Mouse (Mus musculus) mouse trophoblast stem cell (cell line): ENCODE data around the gene Dmd.

Experiments used
- in situ Hi-C, 2 experiments: fragments of 300-500 bp; cut with MseI, MboI; formaldehyde crosslinking; loops; 2 replicates in 1 of 2; 3 replicates in 1 of 2; pipeline ENCODE4 v1.15.1; 2025

Dmd gene

DNA sequence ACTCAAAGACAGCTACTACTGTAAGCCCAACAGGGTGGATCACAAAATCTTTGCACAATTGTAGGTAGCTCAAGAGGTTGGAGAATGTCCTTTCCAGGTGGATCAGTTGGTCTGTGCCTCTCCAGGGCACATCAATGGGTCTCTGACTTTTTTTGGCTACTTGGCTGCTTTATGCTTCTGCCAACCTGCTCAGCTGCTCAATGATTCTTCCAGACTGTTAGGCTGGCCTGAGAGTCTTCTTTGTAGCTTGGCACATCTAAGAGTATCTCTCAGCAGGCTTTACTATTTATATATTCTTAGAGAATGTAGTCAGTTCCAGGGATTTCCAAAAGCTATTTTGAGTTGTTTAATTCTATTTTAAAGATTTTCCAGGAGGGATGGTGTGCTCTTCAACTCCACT, 1416.3 kb downstream of the Dmd start:
- in situ Hi-C loops, result no loop called here

DNA sequence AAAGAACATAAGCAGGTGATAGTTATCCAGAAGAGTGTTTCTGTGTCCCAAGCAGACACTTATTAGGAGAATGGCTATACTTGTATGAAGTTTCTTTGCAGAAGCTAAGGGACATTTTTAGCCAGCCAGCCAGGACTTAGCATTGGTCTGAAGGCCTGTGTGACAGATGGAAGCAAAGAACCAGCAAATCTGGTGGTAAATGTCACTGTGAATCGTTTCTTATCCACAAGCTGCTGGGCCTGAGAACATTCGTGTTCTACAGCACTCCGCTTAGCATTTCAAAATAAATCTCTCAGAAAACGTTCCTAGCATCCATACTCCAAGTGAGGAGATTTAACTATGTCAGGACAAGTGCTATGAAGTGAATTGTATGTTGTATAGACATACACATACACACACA, 1486.9 kb downstream of the Dmd start:
- in situ Hi-C loops, result no loop called here

DNA sequence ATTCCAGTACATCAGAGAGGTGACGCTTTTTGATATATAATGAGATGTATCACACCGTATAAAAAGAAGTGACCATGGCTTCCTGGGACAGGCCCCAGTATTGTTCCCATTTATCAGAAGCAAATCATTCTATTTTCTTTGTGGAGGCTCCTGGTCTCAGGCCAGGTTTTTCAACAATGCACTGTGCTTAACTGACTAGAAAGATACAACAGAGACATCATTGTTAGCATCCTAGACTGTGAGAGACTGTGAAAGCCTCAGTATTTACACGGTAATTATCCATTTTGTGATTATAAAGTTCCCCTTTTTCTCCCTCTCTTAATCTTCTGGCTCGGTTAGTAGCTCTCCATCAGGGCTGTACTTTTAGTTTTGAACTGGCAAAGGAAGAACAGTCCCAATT, 1487.9 kb downstream of the Dmd start:
- in situ Hi-C loops, result no loop called here

DNA sequence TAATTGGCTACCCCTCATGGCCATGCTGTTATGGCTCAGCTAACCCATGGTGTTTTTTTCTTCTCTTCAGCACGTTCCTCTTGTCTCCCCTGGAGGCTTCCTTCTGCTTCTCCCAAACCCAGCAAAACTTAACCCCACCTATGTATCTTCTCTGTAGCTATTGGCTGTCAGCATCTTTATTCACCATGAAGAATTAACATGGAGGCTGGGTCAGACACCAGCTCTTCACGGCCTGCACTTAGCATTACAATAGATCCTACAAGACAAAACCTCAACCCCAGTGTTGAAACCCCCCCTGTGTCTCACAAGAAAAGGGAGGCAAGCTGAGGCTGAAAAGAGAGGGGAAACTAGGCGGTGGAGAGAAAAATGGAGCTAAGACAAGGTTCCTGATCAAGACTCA, 1494.3 kb downstream of the Dmd start:
- in situ Hi-C loops, result no loop called here

DNA sequence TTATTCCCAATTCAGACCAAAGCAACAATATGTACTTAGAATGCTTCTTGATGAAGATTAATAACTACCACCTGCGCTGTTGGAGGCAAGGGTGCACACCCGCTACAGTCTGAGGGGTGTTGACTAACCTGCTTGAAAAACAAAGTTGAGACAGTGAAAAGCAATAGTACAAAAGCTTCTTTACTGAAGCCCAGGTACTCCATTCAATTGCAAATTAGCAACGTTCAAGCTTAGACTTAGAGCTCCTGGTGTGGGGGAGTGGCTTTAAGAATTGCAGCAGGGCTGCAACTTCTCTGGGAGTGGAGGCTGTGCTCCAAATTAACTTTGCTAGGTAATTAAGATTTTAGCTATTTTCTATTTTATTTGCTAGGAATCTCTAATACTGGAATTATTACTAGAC, 1495.3 kb downstream of the Dmd start:
- in situ Hi-C loops, result no loop called here

DNA sequence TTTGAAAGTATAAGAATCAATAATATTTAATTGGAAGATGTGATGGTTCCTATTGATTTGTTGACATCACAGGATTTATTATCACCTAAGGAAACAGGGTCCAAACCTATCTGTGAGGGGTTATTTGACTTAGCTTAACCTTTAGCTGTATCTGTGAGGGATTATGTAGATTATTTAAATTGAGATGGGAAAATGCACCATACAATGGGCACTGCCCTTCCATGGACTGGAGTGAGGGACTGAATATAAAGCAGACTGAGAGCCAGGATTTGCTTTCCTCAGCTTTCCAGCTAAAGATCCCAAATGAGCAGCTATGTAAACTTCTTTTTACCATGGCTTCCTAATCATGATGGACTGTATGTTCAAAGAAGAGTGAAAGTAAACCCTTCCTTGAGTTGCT, 1496.0 kb downstream of the Dmd start:
- in situ Hi-C loops, result no loop called here

DNA sequence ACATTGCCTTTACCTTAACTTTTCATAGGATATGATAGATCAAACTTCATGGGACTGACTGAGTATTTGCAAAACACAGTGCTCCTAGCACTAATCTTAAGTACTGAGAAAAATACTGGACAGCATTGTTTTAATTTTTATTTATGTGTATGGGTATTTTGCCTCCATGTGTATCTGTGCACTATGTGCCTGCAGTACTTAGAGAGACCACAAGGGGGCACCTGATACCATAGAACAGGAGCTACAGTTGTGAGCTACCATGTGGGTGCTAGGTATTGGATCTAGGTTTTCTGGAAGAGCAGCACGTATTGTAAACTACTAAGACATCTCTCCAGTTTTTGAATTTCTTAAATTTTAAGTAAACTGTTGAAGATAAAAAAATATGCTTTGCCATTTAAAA, 1505.8 kb downstream of the Dmd start:
- in situ Hi-C loops, result no loop called here

DNA sequence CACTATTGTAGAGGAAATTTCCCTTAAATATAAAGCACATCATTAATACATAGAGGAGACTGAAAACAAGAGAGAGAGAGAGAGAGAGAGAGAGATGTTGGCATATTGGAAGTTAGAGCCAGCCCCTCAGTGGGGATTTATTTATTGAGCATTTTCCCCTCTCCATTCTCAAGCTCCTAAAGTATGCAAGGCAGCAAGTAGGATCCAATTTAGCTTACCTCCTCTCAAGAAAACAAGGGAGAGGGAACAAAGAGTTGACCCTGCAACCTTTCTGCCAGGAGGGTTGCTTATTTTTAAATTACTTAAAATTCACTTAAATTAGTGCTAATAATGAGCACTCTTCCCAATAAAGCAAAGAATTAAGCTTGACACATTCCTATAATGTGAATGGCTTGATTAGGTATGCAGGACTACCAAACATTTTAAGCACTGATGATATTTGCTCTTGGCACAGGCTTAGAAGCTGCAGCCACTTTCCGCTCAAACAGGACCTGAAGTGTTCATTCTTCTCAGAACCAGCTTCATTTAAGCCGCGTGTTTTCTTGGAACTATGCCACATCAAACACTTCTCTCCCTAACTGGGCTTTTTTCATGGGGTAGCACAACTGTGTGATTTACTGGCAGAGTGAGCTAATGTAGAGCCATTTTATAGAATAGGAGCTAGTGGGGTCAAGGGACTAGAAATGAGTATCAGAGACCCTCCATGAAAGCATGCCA, 1566.1 kb downstream of the Dmd start:
- in situ Hi-C loops, result no loop called here

DNA sequence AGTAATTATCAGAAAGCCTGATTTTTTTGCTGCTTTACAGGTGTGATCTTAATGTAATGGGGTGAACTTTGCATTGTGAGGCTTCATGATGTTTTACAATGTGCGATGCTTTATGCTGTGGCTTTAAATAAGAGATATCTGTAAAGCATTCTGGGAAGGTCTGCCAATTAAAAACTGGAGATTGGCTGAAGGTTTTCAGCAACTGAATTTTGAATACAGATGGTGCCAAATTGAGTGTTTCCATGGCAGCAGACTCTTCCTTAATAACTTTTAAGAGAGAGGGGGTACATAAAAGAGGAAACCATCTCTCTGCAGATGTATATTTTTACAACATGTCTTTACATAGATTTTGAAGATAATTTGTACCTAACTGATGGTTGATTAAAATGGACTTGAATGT, 1603.3 kb downstream of the Dmd start:
- in situ Hi-C loops, result no loop called here

DNA sequence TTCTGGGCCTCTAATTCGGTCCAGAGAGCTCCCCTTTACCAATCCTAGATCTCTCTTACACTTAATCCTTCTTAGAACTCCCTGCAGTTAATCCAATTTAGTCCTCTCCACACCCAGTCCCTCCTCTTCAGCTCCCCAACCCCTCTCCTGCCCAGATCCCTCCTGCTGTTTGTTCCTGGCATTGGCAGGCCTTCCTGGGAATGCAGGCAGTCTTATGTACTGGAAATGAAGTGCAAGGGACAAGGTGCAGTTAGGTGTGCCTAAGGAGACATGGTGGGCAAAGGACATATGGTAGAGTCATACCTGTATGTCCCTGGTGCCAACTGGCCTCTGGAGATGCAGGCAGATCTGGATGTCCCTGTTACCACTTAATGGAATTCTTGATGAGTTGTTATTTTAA, 1604.8 kb downstream of the Dmd start:
- in situ Hi-C loops, result no loop called here

DNA sequence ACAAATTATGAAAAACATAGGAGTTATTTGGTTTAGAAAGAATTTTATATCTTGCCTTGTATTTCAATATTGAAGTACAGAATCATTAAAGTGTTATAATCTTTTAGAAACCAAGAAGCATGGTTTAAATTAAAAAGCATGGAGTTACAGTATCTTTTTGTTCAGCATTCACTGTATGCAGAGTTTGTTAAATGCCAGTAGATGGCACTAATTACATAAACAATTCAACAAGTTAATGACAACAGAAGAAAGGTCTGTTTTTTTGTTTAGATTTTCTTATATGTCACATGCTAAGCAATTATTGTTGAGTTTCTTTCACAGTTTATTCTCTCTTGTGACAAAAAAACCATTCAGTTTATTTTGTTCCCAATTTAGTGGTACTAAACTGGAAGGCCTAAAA, 1649.8 kb downstream of the Dmd start:
- in situ Hi-C loops, result no loop called here

DNA sequence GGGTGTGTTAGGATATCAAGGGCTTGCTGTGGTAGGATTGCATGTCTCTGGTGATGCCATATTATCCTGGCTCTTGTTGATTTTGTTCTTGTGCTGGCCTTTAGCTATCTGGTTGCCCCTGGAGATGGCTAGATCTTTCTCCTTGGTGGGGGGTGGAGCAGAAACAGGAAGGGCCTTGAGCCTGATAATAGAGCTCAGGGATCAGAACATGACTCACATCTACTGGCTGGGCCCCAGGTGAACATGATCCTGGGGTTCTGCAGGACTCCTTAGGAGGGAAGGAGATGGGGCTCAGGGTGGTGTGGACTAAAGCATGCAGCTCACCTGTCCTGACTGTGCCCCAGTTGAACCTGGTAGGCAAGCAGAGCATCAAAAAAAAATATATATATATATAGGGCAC, 1691.8 kb downstream of the Dmd start:
- in situ Hi-C loops, result no loop called here

DNA sequence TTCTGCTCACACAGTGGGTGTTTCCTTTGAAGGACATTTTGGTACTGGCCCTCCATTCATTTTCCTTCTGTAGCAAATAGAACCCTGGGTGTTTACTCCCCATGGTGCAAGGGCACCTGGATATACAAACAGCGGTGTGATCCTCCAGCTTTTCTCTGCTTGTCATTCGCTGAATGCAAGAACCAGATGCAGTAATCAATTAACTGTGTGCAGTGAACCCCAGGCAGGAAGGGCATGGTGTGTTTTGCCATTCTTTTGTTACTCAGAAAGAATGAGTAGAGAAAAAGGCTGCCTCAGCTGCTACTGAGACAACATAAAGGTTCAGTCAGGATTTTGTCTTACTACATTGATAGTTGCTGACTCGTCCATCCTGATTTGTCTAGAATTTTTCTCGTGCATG, 1799.0 kb downstream of the Dmd start:
- in situ Hi-C loops, result no loop called here

DNA sequence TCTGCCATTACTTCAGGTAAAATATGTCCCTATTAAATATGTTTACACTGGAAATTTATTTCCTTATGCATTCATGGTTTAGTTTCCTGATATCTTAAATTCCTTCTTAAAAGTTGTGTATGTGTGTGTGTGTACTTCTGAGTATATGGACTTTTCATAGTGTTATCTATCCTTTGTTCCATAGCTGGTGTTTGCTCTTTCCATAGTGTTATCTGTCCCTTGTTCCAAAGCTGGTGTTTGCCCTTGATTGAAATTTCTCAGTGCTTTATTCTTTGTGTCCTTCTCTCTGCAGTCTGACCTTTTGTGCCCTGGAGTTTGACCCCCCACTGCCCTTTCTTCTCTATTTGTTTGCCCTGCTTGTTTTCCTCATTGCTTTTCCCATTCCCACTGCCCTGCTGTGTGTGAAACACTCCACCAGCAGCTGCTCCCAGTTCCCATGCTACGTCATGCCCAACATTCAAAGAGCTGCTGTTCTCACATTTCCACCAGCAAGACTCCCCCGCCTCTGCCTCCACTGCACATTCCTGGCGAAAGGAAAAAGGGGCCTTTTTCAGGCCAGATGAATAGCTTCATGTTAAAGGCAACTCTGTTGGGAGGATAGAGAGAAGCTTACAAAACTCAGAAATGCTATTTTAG, 1911.5 kb downstream of the Dmd start:
- in situ Hi-C loops, result no loop called here

DNA sequence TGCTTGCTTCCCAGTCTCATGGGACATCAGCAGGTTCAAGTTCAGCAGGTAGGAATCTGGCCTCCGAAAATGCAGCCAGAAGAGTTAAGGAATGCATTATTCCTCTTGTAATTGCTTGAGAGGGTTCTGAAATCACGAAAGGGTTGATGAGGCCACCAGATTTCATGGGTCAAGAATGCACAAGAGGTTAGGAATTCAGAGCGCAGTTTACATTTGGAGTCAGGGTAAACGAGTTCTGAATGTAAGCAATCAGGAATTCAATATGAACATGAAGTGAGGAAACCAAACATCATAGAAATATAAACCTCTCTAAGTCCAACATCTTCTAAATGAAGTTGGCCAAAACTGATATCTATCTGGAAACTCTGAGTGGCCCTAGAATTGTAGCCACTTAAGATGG, 1924.4 kb downstream of the Dmd start:
- in situ Hi-C loops, result no loop called here

DNA sequence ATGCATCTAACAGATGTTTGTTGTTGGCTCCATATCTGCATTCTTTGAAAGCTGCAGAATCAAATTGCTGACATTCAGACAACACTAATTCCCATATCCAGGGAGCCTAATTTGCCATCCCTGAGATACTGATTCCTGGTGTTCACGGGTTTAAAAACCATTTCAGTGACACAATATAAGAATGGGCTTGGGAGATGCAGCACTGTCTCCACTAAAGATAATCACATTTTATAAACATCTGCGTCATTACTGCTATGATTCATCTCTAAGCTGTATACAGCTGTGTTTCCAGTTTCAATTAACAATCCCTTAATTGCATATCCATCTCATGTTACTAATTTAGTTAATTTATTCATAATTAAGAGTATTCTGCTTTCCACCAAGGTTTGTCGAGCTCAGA, 1929.5 kb downstream of the Dmd start:
- in situ Hi-C loops, result no loop called here

DNA sequence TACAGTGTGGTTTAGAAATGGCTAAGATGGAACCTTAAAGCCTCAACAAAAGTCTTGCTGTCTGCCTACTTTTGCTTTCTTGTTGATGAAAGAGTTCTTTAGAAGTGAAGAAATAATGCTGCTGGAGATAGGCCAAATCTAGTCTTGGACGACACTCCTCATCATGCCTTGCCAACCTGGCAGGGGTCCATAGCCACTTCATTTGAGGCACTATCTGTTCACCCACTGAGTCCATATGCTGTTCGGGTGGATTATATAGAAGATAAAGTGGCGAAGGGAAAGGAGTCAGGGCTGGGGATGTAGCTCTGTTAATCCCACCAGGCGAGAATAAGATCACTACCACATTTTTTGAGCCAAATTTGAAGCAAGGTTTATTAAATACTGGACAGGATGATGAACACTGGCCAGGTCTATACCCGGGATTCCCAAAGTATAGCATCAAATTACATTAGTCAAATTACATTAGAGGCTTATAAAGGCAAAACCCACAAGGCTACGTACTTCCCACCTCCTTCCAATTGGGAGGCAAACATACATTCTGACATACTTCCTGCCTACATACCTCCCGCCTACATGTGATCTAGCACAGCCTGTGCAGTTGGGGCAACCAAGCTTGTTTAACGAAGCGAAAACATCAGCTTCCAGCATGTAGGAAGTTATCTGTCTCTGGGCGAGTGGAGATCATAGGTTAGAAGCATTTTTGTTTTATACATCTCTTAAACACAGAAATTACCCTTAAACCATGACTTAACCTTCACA, 1984.2 kb downstream of the Dmd start:
- in situ Hi-C loops, result no loop called here

DNA sequence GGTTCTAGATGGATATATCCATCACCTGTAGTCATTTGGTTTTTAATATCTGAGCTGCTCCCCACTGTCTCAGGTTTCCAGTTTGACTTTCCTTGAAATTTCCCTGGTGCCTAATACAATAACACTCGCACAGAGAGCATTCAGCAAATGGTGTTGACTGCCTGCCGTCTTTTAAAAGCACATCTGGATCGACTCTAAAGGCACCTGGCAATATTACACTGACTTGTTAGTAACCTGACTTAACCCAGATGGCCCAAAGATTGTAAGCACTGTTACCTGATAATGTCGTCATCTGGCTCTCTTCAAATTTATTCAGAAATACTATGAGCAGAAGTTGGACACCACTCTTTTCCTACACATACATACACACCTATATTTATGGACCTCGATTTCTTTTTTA, 2011.9 kb downstream of the Dmd start:
- in situ Hi-C loops, result no loop called here

DNA sequence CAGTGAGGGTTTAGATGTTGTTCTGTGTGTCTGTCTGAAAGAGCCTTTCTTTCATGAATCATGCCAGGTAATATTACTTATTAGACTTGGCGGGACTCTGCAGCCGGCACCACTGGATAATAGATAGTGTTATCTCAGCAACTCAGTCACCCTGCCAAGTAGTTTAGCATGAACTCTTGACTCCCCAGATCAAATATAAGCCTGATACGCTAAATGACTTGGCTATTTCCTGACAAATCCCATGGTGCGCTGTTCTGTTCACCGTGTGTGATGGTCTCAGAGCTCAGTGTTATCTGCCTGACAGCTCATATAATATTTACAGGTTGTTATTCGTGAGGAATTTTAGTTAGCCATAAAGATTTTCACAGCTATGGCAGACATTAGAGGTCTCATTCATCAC, 2012.3 kb downstream of the Dmd start:
- in situ Hi-C loops, result no loop called here

DNA sequence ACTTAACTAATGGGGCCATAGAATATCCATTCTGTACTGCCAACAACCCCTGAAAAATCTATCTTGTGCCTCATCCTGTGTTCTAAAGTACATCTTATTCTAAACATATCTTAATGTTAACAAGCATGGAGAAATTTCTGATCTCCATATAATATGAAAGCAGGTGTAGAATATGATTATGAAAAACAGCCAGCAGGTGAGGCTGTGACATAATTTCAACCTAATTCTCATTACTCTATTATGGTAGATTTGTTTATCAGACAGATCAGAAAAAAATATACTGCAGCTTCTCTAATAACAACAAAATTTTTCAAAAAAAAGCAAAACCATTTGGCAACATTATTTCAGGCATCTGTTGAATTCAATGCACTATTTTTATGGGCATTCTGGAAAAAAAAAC, 2059.6 kb downstream of the Dmd start:
- in situ Hi-C loops, result no loop called here

DNA sequence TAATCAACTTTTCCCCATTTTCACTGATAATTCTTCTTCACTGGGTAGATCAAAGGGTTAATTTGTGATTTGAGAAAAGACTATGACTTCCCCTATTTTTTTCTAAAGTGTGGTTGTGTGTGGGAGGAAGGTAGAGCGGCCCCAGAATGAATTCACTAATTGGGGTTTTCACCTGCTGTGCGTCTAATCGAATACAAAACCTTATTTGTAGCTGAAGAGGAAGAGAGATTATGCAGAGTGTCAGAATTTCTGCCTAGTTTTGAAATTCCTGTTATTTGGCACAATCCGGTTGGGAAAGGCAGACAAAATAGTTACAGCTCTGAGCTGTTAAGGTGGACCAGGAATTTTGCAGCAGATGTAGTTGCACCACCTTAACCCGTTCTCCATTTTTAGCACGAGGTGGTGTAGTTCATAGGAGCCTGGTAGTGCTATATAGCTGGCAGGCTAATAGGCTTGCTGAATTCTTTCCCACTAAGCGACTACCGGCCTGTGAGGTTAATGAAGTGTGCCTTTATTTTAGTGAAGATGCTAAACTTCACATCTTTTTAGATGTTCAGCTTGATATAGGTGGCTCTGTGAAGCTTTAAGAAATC, 2092.9 kb downstream of the Dmd start:
- in situ Hi-C loops, result no loop called here

DNA sequence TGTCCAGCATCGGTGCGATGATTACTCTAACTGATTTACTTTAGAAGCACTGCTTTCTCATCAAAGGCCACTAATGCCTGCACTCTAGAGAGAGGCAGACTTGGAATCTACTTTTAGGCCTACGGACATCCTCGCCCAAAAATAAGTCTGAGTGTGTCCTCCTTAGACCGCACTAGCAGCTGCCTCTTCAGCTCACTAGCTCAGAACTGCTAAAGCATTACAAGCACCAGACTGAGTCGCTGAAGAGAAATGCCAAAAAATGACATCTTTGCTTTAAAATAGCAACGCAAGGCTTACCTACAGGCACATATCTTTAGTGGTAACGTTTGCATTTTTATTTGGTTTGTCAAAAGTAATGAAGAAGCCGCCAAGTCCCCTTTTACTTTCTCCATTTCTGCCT, 2098.0 kb downstream of the Dmd start:
- in situ Hi-C loops, result no loop called here
